Mouse (Mus musculus) ovary, postnatal 36 days (tissue): ENCODE data around the gene Fkbp15.

ENCODE experiments used
- DNase-seq: peaks from one replicate; pipeline ENCODE4 v3.0.0; 2022; ENCODE audit warnings: low spot score, mixed read lengths

The Fkbp15 gene

GRCm38 (mm10) chr4:62316456-62316855 lies 43.9 kb downstream of the Fkbp15 start:
- DNase-seq, result no peak

GRCm38 (mm10) chr4:62314516-62314915 lies 45.8 kb downstream of the Fkbp15 start:
- no peak for DNase-seq

GRCm38 (mm10) chr4:62313641-62314211 lies 46.6 kb downstream of the Fkbp15 start:
- DNase-seq, result no peak

- DNase-seq, result no peak
Observed at GRCm38 (mm10) chr4:62312821-62313220, 47.5 kb downstream of the Fkbp15 start.

GRCm38 (mm10) chr4:62308406-62308805 lies 51.9 kb downstream of the Fkbp15 start:
- no peak for DNase-seq

- no peak for DNase-seq
Observed at GRCm38 (mm10) chr4:62306840-62307239, 53.5 kb downstream of the Fkbp15 start.

GRCm38 (mm10) chr4:62306301-62306700 lies 54.0 kb downstream of the Fkbp15 start:
- DNase-seq, result no peak

DNA sequence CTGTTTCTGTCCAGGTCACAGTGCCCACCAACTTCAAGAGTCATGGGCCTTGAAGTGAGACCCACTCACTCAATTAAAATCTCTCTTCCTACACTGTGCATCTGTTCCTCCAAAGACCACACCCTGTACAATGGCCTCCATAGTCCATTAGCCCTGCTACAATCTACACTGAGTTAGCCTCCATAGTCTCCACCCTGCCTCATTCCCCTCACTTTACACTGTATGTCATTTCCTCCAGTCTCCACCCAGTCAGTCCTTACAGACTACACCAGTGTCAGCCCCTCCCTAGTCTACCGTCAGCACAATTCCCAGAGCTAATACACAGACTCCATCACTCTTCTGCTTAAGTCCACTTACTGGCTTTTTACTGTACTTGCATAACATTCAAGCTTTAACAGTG lies 57.1 kb downstream of the Fkbp15 start:
- no peak for DNase-seq

DNA sequence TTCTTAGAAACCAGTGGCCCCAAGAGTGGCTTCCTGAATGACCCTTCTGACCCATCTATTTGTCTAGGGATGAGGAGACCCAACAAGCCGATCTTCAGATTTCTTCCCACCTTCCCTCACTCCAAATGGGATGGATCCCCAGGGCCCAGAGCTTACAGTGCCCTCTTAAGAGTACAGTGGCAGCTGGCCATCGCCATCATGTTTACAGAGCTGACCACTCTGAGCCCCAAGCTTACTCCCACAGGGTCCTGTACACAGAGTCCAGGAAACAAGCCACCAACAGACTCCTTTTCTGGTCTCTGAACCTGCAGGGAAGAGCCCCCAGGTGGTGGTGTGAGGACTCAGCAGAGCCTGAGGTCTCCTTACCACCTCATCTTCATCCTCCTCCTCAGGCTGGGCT lies 57.6 kb downstream of the Fkbp15 start:
- DNase-seq, result no peak

- no peak for DNase-seq
Observed at GRCm38 (mm10) chr4:62300001-62300400, 60.3 kb downstream of the Fkbp15 start.

DNA sequence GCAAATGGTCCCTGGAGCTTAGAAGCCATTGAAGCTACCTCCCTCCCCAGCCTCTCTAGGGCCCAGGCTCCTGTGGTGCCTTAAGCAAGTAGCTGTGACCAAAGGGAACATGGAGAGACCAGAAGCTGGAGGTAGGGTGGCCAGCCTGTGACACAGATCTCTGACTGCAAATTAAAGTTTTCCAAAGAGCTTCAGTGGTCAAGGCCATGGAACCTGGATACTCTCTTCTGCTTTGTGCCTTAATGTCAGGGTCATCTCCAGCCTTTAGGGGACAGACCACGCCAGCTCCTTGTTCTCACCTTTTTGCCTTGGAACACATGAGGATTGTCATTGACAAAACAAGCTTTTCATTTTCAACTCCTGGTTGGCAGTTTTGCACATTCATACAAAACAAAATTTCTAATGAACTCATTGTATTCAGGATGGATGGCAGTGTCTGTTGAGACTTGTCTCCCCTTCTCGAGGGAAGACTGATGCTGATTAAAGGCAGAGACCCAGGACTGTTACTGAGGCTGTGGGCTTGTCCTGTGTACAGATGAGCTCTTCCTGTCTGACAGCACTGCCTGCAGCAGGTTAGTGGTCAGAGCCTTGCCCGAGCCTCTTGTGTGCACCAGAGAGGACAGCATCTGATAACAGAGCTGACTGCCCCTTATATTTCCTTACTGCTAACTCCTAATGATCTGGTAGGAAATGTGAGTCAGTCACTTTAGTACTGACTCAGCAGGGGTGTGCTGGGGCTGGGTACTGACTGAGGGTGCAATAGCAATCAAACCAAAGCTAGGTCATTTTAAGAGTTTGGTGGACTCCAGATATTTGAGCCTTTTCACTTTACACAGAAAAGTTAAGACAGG lies 62.8 kb downstream of the Fkbp15 start:
- no peak for DNase-seq

- DNase-seq, result no peak
Observed at GRCm38 (mm10) chr4:62294741-62295140, 65.6 kb downstream of the Fkbp15 start.

- DNase-seq, result no peak
Observed at GRCm38 (mm10) chr4:62293219-62293861, 67.0 kb downstream of the Fkbp15 start.

DNA sequence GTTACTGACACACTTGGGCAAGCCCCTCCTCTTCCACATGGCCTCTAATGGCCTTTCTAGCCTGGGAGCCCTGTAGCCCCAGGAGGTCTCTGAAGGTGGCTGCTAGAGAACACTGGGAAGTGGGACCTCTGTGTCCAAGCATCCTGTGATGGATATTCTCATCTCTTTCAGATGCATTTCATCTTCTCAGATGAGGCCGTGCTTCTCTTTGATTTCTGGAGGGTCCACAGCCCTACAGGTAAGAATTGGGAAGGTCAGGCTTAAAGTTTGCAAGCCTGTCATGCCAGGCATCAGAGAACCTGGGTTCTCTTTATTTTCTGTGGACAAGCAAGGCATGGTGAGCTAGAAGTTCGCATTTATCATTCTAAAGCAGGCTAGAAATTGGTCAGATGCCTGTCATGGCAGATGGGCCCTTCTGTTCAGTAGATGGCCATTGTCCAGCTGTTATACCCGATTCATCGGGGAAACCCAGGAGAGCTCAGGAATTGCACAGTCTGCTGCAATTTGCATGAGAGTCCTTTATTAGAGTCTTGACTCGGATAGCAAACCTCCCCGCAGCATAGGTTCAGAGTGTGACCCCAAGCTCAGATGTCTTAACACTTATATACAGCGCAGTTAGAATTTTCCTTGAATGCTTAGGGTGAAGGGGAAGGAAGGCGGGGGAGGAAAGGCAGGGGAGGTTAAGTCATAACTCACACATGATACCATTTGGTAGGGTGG lies 67.7 kb downstream of the Fkbp15 start:
- DNase-seq, result no peak

DNA sequence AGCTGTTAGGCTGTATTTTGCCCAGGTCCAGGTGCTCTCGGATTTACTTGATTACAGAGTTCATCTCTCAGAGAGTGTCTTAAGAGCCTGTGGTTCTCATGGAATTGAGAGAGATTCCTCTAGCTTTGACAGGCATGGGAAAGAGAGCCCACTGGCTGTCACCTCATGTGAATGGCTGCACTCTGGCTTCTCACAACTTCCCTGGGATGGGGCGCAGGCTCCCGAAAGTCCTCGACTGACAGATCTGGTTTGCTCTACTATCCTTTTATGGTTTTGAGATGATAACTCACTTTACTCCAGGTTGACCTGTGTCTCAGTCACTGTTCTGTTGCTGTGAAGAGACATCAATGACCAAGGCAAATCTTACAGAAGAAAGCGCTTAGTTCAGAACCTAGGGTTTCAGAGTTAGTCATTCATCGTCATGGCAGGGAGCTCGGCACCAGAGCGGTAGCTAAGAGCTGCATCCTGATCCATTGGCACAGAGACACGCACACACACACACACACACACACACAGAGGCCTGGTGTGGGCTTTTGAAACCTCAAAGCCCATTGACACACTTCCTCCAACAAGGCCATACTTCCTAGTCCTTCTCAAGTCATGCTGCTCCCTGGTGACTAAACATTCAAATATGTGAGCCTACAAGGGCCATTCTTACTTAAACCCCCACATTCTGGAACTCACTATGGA lies 69.4 kb downstream of the Fkbp15 start:
- no peak for DNase-seq

DNA sequence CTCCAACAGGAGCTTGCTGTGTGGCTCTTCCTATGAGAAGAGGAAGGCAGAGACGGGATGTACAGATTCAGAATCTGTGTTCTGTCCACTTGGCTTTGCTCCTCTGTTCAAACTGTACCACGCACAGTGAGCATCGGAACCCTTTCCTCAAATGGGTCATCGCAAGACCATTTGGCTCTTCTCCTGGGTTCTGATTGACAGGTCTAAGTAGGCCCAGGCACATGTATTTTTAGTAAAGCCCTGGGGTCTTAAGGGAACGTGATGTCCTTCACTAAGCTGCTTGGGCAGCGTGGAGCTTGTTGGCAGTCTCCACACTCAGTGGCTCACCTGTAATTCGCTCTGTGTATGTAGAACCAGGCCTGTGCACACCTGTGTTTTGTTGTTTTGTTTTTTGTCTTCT lies 71.1 kb downstream of the Fkbp15 start:
- DNase-seq, result no peak

GRCm38 (mm10) chr4:62286992-62287900 lies 73.1 kb downstream of the Fkbp15 start:
- no peak for DNase-seq

GRCm38 (mm10) chr4:62286257-62286991 lies 73.9 kb downstream of the Fkbp15 start:
- DNase-seq, result peak; percentile 75

DNA sequence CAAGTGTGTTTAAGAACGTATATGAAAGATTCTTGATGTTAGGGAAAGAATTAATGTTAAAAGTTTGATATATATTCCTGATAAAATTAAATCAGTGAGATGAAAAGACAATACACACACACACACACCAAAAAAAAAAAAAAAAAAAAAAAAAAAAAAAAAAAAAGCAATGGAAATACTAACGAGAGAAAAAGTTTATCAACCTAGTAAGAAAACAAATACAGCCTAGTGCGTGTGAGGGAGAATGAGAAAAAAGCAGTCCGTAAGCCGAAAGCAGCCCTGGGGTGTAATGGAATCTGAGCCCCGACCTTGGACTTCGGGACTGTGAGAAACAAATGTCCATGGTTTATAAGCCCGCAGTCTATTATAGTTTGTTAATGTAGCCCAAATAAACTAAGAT lies 74.8 kb downstream of the Fkbp15 start:
- DNase-seq, result no peak

- no peak for DNase-seq
Observed at GRCm38 (mm10) chr4:62282969-62283368, 77.4 kb downstream of the Fkbp15 start.
